Mouse (Mus musculus) neural tube, embryonic 12.5 days (tissue): ENCODE measurements at regions not wholly inside any gene's neighbourhood (a gene's known extent, or its start where the extent isn't known, plus 50 kb on each side); places are given as distances from the start of the nearest gene placed in this dataset.
"Not testable (repeated sequence)": the region's sequence is repeated elsewhere in the genome, so short reads cannot be mapped to it uniquely, and the experiment has no call there.

Experiments
- ATAC-seq: fragments of 200-750 bp; cut with Nextera tagmentation; 2 replicates; pipeline ENCODE4 v1.8.0; 2017; ENCODE audit warnings: low read depth, mild to moderate bottlenecking, moderate TSS enrichment, moderate library complexity; ENCODE audit not compliant: low FRiP score
- H3K27ac ChIP-seq: fragments of 300-500 bp; sonication (generic); 2 replicates; pipeline ENCODE4 v1.5.1; 2016
- H3K27me3 ChIP-seq: fragments of 300-500 bp; sonication (generic); replicated peaks from 2 replicates; pipeline ENCODE4 v1.6.1; 2016; ENCODE audit warnings: mild to moderate bottlenecking
- H3K36me3 ChIP-seq: fragments of 300-500 bp; sonication (generic); 2 replicates; pipeline ENCODE4 v1.6.1; 2016; ENCODE audit warnings: mild to moderate bottlenecking
- H3K4me1 ChIP-seq: fragments of 300-500 bp; sonication (generic); 2 replicates; pipeline ENCODE4 v1.6.1; 2016
- H3K4me2 ChIP-seq: fragments of 300-500 bp; sonication (generic); replicated peaks from 2 replicates; pipeline ENCODE4 v1.6.1; 2016; ENCODE audit warnings: mild to moderate bottlenecking
- H3K4me3 ChIP-seq: fragments of 300-500 bp; sonication (generic); 2 replicates; pipeline ENCODE4 v1.5.1; 2016
- H3K9ac ChIP-seq: fragments of 300-500 bp; sonication (generic); 2 replicates; pipeline ENCODE4 v1.6.1; 2016; ENCODE audit warnings: mild to moderate bottlenecking
- H3K9me3 ChIP-seq: fragments of 300-500 bp; sonication (generic); 2 replicates; pipeline ENCODE4 v1.6.1; 2016; ENCODE audit warnings: mild to moderate bottlenecking
- WGBS: fragments of 180-500 bp; shearing (Covaris S2); methylation state at CpG from one replicate; pipeline ENCODE4 v1.1.7; 2016; 5-methylcytosine and 5-hydroxymethylcytosine counted together

DNA sequence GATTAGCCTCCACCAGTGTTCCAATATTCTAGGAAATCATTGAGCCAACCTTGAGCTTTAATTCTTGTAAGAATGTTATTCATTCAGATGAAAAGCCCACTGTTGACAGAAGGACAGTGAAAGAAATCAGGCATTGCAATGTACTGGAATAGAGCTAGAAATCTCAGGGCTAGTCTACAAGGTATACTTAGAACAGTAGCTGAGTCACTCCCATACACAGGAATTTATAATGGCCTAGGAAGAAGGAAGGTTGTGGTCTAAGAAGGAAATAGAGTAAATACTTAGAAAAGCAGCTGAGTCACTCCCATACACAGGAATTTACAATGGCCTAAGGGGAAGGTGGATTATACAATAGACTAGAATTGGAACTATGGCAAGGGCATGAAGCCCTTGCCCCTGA is 174.6 kb downstream of the Fam181b start:
- not testable (repeated sequence) for ATAC-seq, H3K4me3 ChIP-seq, H3K4me2 ChIP-seq, H3K27me3 ChIP-seq, H3K9ac ChIP-seq, H3K4me1 ChIP-seq, H3K27ac ChIP-seq, H3K9me3 ChIP-seq, H3K36me3 ChIP-seq

DNA sequence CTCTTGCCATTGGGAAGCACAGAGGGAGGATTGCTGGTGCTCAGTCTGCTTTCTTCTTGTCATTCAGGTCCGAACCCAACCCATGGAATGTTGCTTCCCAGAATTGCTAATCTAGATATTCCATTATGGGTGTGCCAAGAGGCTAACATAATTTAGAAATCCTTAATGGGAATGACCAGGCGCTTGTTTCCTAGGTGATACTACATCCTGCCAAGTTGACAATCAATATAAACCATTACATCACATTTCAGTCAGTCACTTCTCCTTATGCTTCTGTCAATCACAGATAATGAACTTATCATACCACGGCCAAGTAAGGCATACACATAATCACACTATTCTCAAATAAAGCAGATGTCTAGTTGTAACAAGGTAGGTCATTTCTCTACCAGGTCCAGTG is 206.1 kb downstream of the Fam181b start:
- WGBS: 84% methylated on average over 3 of the region's 3 CpGs
- H3K4me3 ChIP-seq: no peak overlapping the region
- no peak overlapping the region for H3K9ac ChIP-seq

DNA sequence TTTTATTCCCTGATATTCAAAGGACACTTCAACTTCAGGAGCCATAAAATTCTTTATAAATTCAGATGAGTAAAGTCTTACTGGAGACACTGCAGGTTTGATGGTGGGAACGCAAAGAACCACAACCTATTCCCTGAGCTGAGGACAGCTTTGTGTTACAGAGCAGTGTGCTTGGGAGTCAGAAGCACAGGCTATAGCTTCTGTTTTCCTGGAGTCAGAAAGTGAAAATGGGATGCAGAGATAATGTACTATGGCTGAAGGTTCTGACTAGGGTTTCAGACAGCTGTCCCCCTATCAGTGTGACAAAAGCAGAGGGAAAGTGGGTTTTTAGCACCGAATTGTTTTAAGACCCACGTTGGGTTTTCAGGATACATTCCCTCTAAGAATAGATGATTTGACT is 211.8 kb downstream of the Fam181b start:
- H3K27me3 ChIP-seq: no peaks in the 10 kb centered on the region
- no peak overlapping the region for H3K4me2 ChIP-seq
- H3K27ac ChIP-seq: no peak overlapping the region
- no peaks in the 10 kb centered on the region for H3K9me3 ChIP-seq
- H3K9ac ChIP-seq: no peak overlapping the region
- WGBS: 81% methylated on average over 3 of the region's 3 CpGs
- H3K4me1 ChIP-seq: no peaks in the 10 kb centered on the region
- ATAC-seq: no peak
- H3K4me3 ChIP-seq: no peak overlapping the region
- no peaks in the 10 kb centered on the region for H3K36me3 ChIP-seq

More for the DNA sequence above, 206.1 kb downstream of the Fam181b start:
- H3K4me1 ChIP-seq: no peaks in the 10 kb centered on the region
- H3K4me2 ChIP-seq: no peak overlapping the region
- H3K27me3 ChIP-seq: no peaks in the 10 kb centered on the region
- ATAC-seq: no peak
- H3K27ac ChIP-seq: no peak overlapping the region
- no peaks in the 10 kb centered on the region for H3K9me3 ChIP-seq
- H3K36me3 ChIP-seq: no peaks in the 10 kb centered on the region

DNA sequence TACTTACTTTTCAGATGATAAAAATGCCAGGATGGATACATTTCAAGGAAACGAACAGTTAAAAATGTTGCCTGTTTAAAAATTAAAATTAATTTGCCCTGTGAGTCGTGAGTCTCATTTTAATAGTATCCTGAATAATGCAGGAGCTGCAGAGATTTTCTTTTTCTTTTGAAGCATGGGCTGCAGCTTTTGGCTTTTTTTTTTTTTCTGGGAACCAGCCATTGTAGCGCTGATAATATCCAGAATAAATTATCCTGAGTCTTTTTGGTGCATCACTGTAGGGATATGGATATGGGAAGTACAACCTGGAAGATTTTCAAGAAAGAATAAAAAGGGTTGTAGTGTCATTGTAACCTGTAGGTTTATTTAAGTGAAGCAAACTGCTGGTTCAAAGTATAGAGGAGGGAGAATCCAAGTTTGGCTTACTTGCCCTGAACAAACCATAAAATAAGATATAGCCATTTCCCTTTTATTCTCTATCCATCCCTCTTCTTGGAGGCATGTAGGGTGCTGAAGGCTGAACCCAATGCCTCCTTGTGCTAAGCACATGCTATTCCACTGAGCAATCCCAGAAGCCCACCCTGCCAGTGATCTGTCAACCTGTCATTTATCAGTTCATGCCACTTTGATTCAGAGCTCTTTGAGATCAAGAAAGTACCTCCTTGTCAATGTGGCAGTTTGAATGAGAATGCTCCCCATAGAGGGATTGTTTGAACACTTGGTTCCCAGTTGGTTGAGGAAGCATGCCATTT is 212.5 kb downstream of the Fam181b start:
- Histone ChIP-seq H3K4me1 (no peaks in the 10 kb centered on the region), H3K9me3 (no peaks in the 10 kb centered on the region), H3K36me3 (no peaks in the 10 kb centered on the region), H3K27ac (no peak overlapping the region), H3K27me3 (no peaks in the 10 kb centered on the region), H3K4me2 (no peak overlapping the region), H3K9ac (no peak overlapping the region), H3K4me3 (no peak overlapping the region)
- 67% methylated on average over 3 of the region's 3 CpGs for WGBS
- ATAC-seq: no peak

DNA sequence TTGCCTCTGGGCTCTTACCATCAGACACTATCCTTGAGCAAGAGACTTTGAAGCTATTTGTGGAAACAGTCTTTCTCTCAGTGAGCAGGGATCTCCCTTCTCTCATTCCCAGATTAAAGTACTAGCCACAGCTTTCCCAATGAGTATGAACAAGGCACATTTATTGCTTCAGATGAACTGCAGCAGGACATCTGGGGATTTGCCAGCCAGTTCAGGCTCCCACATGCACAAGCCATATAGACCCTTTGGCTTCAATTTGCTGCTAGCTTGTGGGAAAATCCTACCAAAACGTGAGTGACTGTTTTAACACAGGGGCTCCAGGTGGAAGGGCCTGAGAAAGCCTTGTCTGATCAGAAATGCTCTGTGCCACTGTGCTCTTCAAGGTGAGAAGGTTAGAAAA is 233.1 kb downstream of the Fam181b start:
- H3K4me3 ChIP-seq: no peak overlapping the region
- no peak for ATAC-seq
- H3K27me3 ChIP-seq: no peaks in the 10 kb centered on the region
- no peak overlapping the region for H3K4me2 ChIP-seq
- no peaks in the 10 kb centered on the region for H3K4me1 ChIP-seq
- no peaks in the 10 kb centered on the region for H3K36me3 ChIP-seq
- no peak overlapping the region for H3K27ac ChIP-seq
- WGBS: 41% methylated on average over 1 of the region's 1 CpGs
- H3K9me3 ChIP-seq: no peaks in the 10 kb centered on the region
- H3K9ac ChIP-seq: no peak overlapping the region

DNA sequence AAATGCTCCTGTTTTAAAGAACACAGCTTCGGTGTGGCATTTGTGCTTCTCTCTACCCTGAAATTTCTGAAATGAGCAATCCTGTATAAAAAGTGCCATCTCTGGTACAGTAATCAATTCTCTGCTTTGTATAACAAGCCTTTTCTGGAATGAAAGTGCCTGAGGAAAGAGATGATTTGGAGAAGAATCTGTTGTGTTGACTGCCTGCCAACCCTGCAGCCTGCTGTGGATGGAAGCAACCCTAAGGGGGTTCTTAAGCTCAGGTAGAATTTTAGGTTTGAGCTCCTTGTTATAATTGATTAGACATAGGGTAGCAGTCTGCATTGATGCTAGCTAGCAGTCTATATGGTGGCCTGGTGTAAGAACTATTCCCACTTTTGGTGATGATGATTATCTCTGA is 251.7 kb downstream of the Fam181b start:
- no peaks in the 10 kb centered on the region for H3K36me3 ChIP-seq
- H3K27ac ChIP-seq: no peak overlapping the region
- no peak overlapping the region for H3K4me3 ChIP-seq
- no peaks in the 10 kb centered on the region for H3K4me1 ChIP-seq
- H3K9me3 ChIP-seq: no peaks in the 10 kb centered on the region
- no peak overlapping the region for H3K9ac ChIP-seq
- H3K27me3 ChIP-seq: no peaks in the 10 kb centered on the region
- no peak for ATAC-seq
- 89% methylated on average over 1 of the region's 1 CpGs for WGBS
- H3K4me2 ChIP-seq: no peak overlapping the region

DNA sequence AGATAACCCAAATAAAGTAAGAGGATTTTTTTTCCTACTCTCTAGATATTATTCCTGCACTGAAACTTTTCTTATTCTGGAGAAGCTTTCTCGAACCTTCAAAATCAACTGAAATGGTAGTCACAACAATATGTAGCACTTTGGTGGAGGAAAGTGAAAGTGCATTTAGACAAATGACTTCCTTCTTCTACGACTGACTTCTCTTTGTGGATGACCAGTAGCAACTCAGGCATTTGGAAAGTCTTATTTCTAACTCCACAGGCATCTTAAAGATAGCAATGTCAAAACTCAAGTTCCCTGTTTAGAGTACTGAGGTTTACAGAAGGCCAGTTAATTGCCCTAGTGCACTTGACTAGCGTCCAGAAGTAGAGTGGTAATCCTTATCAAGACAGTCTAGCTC is 252.5 kb downstream of the Fam181b start:
- Histone ChIP-seq H3K4me2 (no peak overlapping the region), H3K9ac (no peak overlapping the region), H3K4me3 (no peak overlapping the region), H3K27me3 (no peaks in the 10 kb centered on the region), H3K36me3 (no peaks in the 10 kb centered on the region), H3K27ac (no peak overlapping the region), H3K4me1 (no peaks in the 10 kb centered on the region), H3K9me3 (no peaks in the 10 kb centered on the region)
- 77% methylated on average over 3 of the region's 3 CpGs for WGBS
- no peak for ATAC-seq

DNA sequence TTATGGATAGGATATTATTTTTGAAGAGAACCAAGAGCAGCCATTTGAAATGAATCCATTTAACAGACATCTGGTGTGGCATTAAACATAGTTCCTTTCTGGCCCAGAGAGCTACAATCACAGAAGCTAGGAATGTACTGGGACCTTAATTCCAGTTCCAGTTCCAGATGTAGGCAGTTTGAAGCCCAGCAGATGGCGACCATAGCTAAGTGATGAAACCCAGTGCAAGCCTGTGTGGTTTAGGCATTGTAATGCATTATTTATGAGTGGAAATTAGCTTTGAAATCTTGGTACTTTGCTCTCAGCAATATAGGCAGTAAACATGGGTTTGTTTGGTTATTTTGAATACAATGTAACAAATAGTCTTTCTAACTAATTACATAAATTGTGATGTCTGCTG is 256.8 kb downstream of the Fam181b start:
- H3K9me3 ChIP-seq: no peaks in the 10 kb centered on the region
- no peaks in the 10 kb centered on the region for H3K4me1 ChIP-seq
- peak; percentile 68 for ATAC-seq
- H3K36me3 ChIP-seq: no peaks in the 10 kb centered on the region
- no peak overlapping the region for H3K4me2 ChIP-seq
- H3K27me3 ChIP-seq: no peaks in the 10 kb centered on the region
- no peak overlapping the region for H3K9ac ChIP-seq
- WGBS: 40% methylated on average over 1 of the region's 1 CpGs
- H3K4me3 ChIP-seq: no peak overlapping the region
- H3K27ac ChIP-seq: no peak overlapping the region
